Mouse (Mus musculus) limb, embryonic 14.5 days (tissue): Measurements from ENCODE around the gene Ttc39b. TPM values are rescaled to one million over a fixed set of nuclear protein-coding genes. Genes with fewer than 3 reads are reported as not detected.

ENCODE experiments used
- ATAC-seq: fragments of 200-750 bp; cut with Nextera tagmentation; 2 replicates; pipeline ENCODE4 v1.8.0; 2017; ENCODE audit warnings: low read depth, moderate number of reproducible peaks, moderate TSS enrichment; ENCODE audit not compliant: low FRiP score
- DNase-seq: peaks from one replicate; pipeline ENCODE4 v3.0.0-alpha.2; 2015; ENCODE audit warnings: low spot score
- H3K27ac ChIP-seq: fragments of 300-500 bp; sonication (generic); replicated peaks from 2 replicates; pipeline ENCODE4 v1.5.1; 2014; ENCODE audit warnings: low read depth, mild to moderate bottlenecking, low read length, moderate library complexity, mixed read lengths
- H3K27me3 ChIP-seq: fragments of 300-500 bp; sonication (generic); 2 replicates; pipeline ENCODE4 v1.6.1; 2014; ENCODE audit warnings: low read length, mixed read lengths; ENCODE audit not compliant: control insufficient read depth, insufficient read depth
- H3K36me3 ChIP-seq: fragments of 300-500 bp; sonication (generic); 2 replicates; pipeline ENCODE4 v1.6.1; 2014; ENCODE audit warnings: mild to moderate bottlenecking, low read length, moderate library complexity, mixed read lengths; ENCODE audit not compliant: control insufficient read depth, insufficient read depth
- H3K4me1 ChIP-seq: fragments of 300-500 bp; sonication (generic); 2 replicates; pipeline ENCODE4 v1.6.1; 2014; ENCODE audit warnings: antibody characterized with exemption, low read length, mixed read lengths; ENCODE audit not compliant: control insufficient read depth, insufficient read depth
- H3K4me2 ChIP-seq: fragments of 300-500 bp; sonication (generic); replicated peaks from 2 replicates; pipeline ENCODE4 v1.6.1; 2014; ENCODE audit warnings: low read depth, mild to moderate bottlenecking, low read length, moderate library complexity; ENCODE audit not compliant: severe bottlenecking
- H3K4me3 ChIP-seq: fragments of 300-500 bp; sonication (generic); replicated peaks from 2 replicates; pipeline ENCODE4 v1.5.1; 2014; ENCODE audit warnings: low read length
- H3K9ac ChIP-seq: fragments of 300-500 bp; sonication (generic); 2 replicates; pipeline ENCODE4 v1.6.1; 2014; ENCODE audit warnings: mild to moderate bottlenecking, low read depth, low read length, moderate library complexity; ENCODE audit not compliant: severe bottlenecking
- H3K9me3 ChIP-seq: fragments of 300-500 bp; sonication (generic); 2 replicates; pipeline ENCODE4 v1.6.1; 2016; ENCODE audit warnings: low read length; ENCODE audit not compliant: control insufficient read depth
- POLR2A ChIP-seq: fragments of 200-500 bp; IDR thresholded peaks from 2 replicates; pipeline ENCODE4 v1.8.0; 2012; ENCODE audit warnings: inconsistent platforms, mild to moderate bottlenecking, moderate library complexity, borderline replicate concordance; ENCODE audit not compliant: insufficient read depth, insufficient read length; ENCODE audit errors: extremely low read depth
- WGBS: fragments of 180-500 bp; shearing (Covaris S2); extraction: QIAGEN DNeasy Blood & Tissue Kit; methylation state at CpG from one replicate; pipeline ENCODE4 v1.1.7; 2014; 5-methylcytosine and 5-hydroxymethylcytosine counted together
- polyA plus RNA-seq, 2 experiments: library from polyadenylated mRNA; depleted of rRNA in 1 of 2; stranded (reverse) in 1 of 2; unstranded in 1 of 2; fragments of >200 nt; fragmentation: Nextera tagmentation in 1 of 2; extraction: Ambion mirVana in 1 of 2; gene quantifications; 2 replicates each; pipeline versions ENCODE4 v1.2.1 to v1.2.3; 2012 to 2014

Gene Ttc39b
- polyA plus RNA-seq, 2 experiments, result 3.0 to 4.9 TPM

DNA sequence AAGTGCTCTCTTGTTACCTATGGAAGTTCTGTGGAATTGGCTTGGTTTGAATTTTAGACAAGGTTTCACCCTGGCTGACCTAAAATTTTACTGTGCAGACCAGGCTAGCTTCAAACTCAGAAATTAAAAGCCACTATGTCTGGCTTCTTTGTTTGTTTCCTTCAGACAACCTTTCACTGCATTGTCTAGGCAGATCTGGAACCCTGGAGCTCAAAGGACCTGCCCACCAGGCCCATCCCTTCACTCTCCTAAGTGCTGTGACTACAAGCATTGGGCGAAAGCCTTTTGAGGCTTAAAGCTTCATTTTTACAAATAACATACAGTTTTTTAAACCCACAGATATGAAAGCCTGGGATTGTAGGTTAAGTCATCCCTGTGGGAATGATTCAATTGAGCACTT lies 22.3 kb downstream of the Ttc39b start:
- 95% methylated on average over 1 of the region's 1 CpGs for WGBS
- no peak for ATAC-seq
- TF ChIP-seq POLR2A, result no peak

DNA sequence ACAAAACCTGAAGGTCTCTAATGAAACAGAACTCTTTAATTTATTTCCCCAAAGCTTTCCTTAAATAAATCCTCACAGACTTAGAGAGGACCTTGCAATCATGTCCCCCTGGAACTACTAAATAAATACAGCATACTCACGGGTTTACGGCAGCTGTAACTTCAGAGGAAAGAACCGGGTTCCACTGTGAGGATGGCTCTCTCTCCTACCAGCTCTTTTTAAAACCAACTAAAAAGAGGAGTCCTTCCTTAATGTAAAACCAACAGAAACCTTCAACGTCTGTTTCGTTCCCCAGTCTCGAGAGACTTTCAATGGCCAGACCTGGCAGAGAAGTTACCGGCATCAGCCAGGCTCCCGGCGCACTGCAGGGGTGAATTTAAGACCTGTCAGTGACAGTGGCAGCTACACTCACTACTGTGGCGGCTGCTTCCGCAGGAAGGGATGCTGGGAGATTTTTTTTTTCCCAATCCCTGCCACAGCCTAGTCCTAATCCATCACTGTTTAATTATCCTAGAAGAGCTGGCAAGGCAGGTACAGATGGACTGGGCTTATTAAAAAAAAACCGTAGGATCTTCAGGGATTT lies 39.2 kb downstream of the Ttc39b start:
- WGBS, result 1% methylated on average over 12 of the region's 12 CpGs
- no peak for ATAC-seq
- H3K27me3 ChIP-seq, result no peaks in the 10 kb centered on the region; the same call in 1 of the 2 replicates
- H3K36me3 ChIP-seq, result no peaks in the 10 kb centered on the region
- H3K4me3 ChIP-seq, result peak overlapping the region; percentile 23
- DNase-seq, result no peak
- no peak for TF ChIP-seq POLR2A
- H3K9me3 ChIP-seq, result no peaks in the 10 kb centered on the region
- H3K4me2 ChIP-seq, result peak overlapping the region; percentile 55
- peak overlapping the region; percentile 28; the same call in 1 of the 2 replicates for H3K9ac ChIP-seq
- peaks cover 12% of the 10 kb centered on the region; the same call in 1 of the 2 replicates for H3K4me1 ChIP-seq
- H3K27ac ChIP-seq, result no peak overlapping the region

More for the DNA sequence above, 22.3 kb downstream of the Ttc39b start:
- Histone ChIP-seq H3K4me1 (no peaks in the 10 kb centered on the region), H3K27me3 (no peaks in the 10 kb centered on the region), H3K36me3 (no peaks in the 10 kb centered on the region), H3K4me3 (no peak overlapping the region), H3K9me3 (no peaks in the 10 kb centered on the region), H3K27ac (no peak overlapping the region), H3K9ac (no peak overlapping the region), H3K4me2 (no peak overlapping the region)
- no peak for DNase-seq

DNA sequence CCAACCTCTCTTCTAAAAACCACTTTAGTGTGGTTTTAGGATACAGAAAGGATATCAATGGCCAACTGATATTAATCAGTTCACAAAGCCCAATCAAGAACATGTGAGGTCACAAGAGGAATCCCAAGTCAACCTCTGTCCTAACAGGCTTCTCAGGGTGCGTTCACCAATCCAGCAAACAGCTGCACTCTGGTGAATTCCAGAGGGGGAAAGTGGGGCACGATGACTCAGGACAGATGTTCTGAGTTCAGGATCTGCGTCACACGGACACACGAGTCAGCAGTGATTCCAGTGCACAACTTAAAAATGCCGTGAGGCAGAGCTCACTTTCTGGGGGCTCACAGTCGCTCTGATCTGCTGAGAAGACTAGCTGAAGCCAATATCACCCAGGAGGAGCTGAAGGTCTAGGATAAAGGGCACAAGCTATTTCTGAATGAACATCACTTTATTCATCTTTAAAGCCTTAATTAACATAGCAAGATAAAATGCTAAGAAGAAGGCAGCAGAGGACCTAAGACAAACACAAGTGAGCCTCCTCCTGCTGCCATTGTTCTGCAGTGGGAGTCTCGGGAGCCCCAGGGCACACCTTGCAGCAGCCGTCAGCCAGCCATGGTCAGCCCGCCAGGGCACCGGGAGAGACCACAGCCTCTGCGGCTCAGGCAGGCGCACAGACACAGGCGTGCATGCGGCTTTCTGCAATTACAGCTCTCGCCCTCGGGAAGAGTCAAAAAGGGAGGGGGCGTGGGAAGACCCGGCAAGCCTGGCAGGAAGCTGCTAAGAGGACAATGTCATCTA lies 39.9 kb downstream of the Ttc39b start:
- peak overlapping the region; percentile 23 for H3K4me3 ChIP-seq
- peak overlapping the region; percentile 55 for H3K4me2 ChIP-seq
- no peaks in the 10 kb centered on the region for H3K9me3 ChIP-seq
- no peak for TF ChIP-seq POLR2A
- peak; percentile 29 for DNase-seq
- H3K9ac ChIP-seq, result peak overlapping the region; percentile 28; the same call in 1 of the 2 replicates
- no peaks in the 10 kb centered on the region; the same call in 1 of the 2 replicates for H3K27me3 ChIP-seq
- H3K36me3 ChIP-seq, result no peaks in the 10 kb centered on the region
- WGBS, result 12% methylated on average over 19 of the region's 19 CpGs
- no peak overlapping the region for H3K27ac ChIP-seq
- peaks cover 12% of the 10 kb centered on the region; the same call in 1 of the 2 replicates for H3K4me1 ChIP-seq
- no peak for ATAC-seq

DNA sequence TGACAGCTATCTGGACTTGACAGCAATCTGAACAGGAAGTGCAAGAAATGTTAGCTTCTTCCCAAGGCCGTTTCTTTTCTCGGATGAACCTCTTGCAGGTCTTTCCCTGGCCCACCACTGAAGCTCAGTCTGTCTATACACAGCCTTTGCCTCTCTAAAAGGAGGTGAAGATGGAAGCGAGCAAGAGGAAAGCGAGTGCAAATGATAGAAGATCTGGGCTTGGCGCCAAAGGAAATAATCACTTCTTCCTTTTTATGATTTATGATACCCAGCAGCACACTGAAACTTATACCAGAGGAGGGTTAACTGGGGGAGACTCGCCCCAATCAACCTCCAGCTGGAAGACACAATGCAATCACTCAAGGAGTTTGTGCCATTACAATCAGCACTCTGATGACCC lies 41.6 kb downstream of the Ttc39b start:
- H3K36me3 ChIP-seq, result no peaks in the 10 kb centered on the region
- DNase-seq (peak; percentile 63), ATAC-seq (no peak)
- no peak overlapping the region for H3K4me2 ChIP-seq
- H3K27me3 ChIP-seq, result no peaks in the 10 kb centered on the region; the same call in 1 of the 2 replicates
- TF ChIP-seq POLR2A, result no peak
- H3K9me3 ChIP-seq, result no peaks in the 10 kb centered on the region
- peaks cover 12% of the 10 kb centered on the region; the same call in 1 of the 2 replicates for H3K4me1 ChIP-seq
- no peak overlapping the region for H3K9ac ChIP-seq
- H3K27ac ChIP-seq, result no peak overlapping the region
- no peak overlapping the region for H3K4me3 ChIP-seq
- WGBS, result 52% methylated on average over 6 of the region's 6 CpGs

DNA sequence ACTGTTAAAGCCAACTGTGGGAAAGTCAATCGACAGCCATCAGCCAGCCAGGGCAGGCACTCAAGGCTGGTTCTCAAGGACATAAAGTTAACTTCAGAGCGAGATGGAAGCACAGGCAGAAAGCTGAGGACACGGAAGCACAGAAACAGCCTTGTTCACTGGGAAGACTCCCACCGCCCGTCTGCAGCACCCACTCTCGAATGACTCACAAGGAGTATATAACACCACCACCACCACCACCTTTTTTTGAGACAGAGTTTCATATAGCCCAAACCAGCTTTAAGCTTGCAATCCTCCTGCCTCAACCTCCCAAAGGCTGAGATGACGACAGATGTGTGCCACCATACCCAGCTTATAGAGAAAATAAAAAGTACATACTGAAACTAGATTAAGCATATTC lies 44.8 kb downstream of the Ttc39b start:
- Histone ChIP-seq H3K4me2 (no peak overlapping the region), H3K9ac (no peak overlapping the region), H3K4me1 (peaks cover 3% of the 10 kb centered on the region; the same call in 1 of the 2 replicates), H3K27me3 (no peaks in the 10 kb centered on the region), H3K27ac (no peak overlapping the region), H3K36me3 (no peaks in the 10 kb centered on the region), H3K4me3 (no peak overlapping the region), H3K9me3 (no peaks in the 10 kb centered on the region)
- ATAC-seq (no peak), DNase-seq (no peak)
- TF ChIP-seq POLR2A, result no peak
- 88% methylated on average over 7 of the region's 7 CpGs for WGBS
